Mouse (Mus musculus) E14TG2a.4 (cell line): Measurements from ENCODE around the gene Adra2b.

ENCODE experiments used
- CTCF ChIP-seq: conservative IDR thresholded peaks from 2 replicates; pipeline ENCODE4 v1.5.1; 2014; ENCODE audit warnings: low read length
- NANOG ChIP-seq: IDR thresholded peaks from 2 replicates; pipeline ENCODE4 v1.6.1; 2014; ENCODE audit warnings: borderline replicate concordance, low read length, mixed read lengths
- POU5F1 ChIP-seq: IDR thresholded peaks from 2 replicates; pipeline ENCODE4 v1.6.1; 2014; ENCODE audit warnings: low read length, borderline replicate concordance

DNA sequence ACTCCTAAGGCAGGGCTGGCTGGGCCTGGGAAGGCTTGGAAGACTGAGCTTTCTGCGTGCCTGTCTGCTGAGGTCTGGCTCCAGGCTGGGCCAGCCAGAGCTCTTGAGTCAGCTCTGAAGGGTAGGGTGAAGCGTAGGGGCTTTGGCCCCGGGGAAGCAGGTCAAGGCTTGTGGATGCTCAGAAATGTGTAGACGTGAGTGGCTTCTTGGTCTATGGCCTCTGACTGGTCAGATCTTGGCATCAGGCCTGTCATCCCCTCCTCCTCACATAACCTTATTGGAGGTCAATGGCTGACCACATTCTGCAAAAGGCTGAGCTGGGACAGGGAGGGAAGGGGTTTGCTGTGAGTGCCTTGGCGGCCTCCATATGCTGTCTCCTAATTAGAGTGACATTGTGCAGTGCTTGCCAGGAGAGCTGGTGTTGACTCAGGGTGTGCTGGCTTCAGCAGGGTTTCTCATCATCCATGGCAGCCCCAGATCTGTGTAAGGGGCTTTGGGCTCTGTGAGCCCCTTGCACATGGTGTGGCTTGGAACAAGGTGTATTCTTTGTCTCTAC lies 31.7 kb downstream of the Adra2b start:
- TF ChIP-seq NANOG (no peak), CTCF (no peak), POU5F1 (no peak)
